In the genomic region with DNA sequence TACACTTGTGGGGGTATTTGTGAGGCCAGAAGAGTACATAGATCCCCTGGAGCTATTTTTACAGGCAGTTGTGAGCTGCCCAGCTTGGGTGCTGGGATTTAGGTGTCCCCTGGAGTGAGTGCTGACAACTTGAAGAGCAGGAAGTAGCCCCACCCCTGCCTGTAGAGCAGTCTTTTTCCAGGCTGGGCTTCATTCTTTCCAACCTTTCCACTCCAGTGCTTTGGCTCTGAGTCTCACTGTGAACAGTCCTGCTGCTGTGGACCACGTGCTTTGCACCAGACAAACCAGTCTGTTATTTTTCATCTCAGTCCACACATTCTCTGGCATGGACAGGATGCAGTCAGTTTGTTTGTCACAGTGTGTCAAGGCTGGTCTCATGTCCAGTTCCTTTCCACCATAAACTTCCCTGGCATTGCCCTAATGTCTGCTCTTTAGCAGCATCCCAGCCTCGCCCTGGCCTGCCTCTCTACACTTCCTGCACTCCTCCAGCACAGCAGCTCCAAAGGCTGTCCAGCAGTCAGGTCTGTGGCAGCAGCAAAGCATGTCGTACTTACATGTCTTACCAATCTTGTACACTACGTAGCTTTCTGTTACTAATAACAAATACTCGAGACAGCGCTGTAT, we compare ENCODE assay signal across 31 mouse cellular contexts. TPM values are rescaled to one million over a fixed set of nuclear protein-coding genes. Genes with fewer than 3 reads are reported as not detected.
DNase-seq lines count a peak whose midpoint lies in the region; ATAC-seq lines count a peak whose summit lies in the region.
"Had no signal": no experiment of that assay in that cellular context is flagged by ENCODE, and none has a peak within 500 bp of the region (broad histone marks: within the 10 kb centered on the region; RNA-seq: fewer than 3 reads in every experiment).

No protein-coding gene starts in this region.

- H3K4me3 ChIP-seq in heart, embryonic 13.5 days = no peak overlapping the region
- H3K4me3 ChIP-seq: embryonic facial prominence, embryonic 13.5 days; erythroblast, embryonic 14.5 days; forebrain, embryonic 12.5 days; hindbrain, embryonic 10.5 days; intestine, embryonic 15.5 days; limb, embryonic 13.5 days; liver, embryonic 12.5 days; neural tube, embryonic 15.5 days had no signal

- H3K27me3 ChIP-seq in heart, embryonic 13.5 days (replicated peaks) = no peaks in the 10 kb centered on the region
- H3K27me3 ChIP-seq: embryonic facial prominence, embryonic 13.5 days; forebrain, embryonic 12.5 days; intestine, embryonic 15.5 days; limb, embryonic 13.5 days; liver, embryonic 12.5 days; neural tube, embryonic 15.5 days had no signal

- peaks cover 15% of the 10 kb centered on the region for H3K4me1 ChIP-seq in heart, embryonic 13.5 days
- H3K4me1 ChIP-seq: embryonic facial prominence, embryonic 13.5 days; forebrain, embryonic 12.5 days; hindbrain, embryonic 10.5 days; intestine, embryonic 15.5 days; limb, embryonic 13.5 days; neural tube, embryonic 15.5 days had no signal

- no peak overlapping the region for H3K9ac ChIP-seq in heart, embryonic 13.5 days
- H3K9ac ChIP-seq: embryonic facial prominence, embryonic 13.5 days; forebrain, embryonic 12.5 days; intestine, embryonic 15.5 days; limb, embryonic 13.5 days; liver, embryonic 12.5 days; neural tube, embryonic 15.5 days had no signal

- ATAC-seq in cerebellum, adult (ENCODE audit: insufficient number of reproducible peaks, low FRiP score, low TSS enrichment) = no peak
- peak; percentile 63 for ATAC-seq in heart, embryonic 13.5 days (ENCODE audit: extremely low read depth, insufficient number of reproducible peaks, low FRiP score, low TSS enrichment)
- ATAC-seq: hindbrain, embryonic 16.5 days; intestine, embryonic 15.5 days; liver, embryonic 12.5 days had no signal

- peak overlapping the region; percentile 69 for H3K27ac ChIP-seq in heart, embryonic 13.5 days (replicated peaks)
- H3K27ac ChIP-seq: embryonic facial prominence, embryonic 13.5 days; forebrain, embryonic 12.5 days; hindbrain, embryonic 10.5 days; intestine, embryonic 15.5 days; limb, embryonic 13.5 days; liver, embryonic 12.5 days; neural tube, embryonic 15.5 days had no signal

- peak; percentile 42 to 46 for DNase-seq in cerebellum, postnatal 10 days
- DNase-seq in heart, postnatal 36 days = no peak
- peak; percentile 26 for DNase-seq in R1 (ENCODE audit: low read depth, low spot score)
- peak; percentile 73 for DNase-seq in kidney, adult 9 months
- DNase-seq in left cerebral cortex, postnatal 36 days (ENCODE audit: low spot score in 2 of 2) = no peak
- no peak for DNase-seq in urinary bladder, adult 18-20 months (ENCODE audit: low spot score in 2 of 2)
- DNase-seq: adrenal gland, postnatal 25 days; cerebellum, adult 11-12 months; embryo, embryonic 11 days; gastrocnemius, postnatal 36 days; lung, adult 18-20 months; lung, postnatal 10 days; right cerebral cortex, adult 18-20 months; right cerebral cortex, postnatal 4 days; thymus, postnatal 25 days had no signal

- H3K36me3 ChIP-seq in heart, embryonic 13.5 days = peaks cover 58% of the 10 kb centered on the region

- H3K9me3 ChIP-seq in heart, embryonic 13.5 days = no peaks in the 10 kb centered on the region
- H3K9me3 ChIP-seq: embryonic facial prominence, embryonic 13.5 days; forebrain, embryonic 12.5 days; hindbrain, embryonic 10.5 days; intestine, embryonic 15.5 days; limb, embryonic 13.5 days; liver, embryonic 12.5 days; neural tube, embryonic 15.5 days had no signal

- intact Hi-C loops in heart, postnatal 36 days (cut with DNase I) = no loop called here
- intact Hi-C loops in left cerebral cortex, postnatal 36 days (cut with DNase I) = no loop called here

- 64% methylated on average over 6 of the region's 6 CpGs for WGBS in heart, embryonic 13.5 days

- H3K4me2 ChIP-seq in heart, embryonic 13.5 days = no peak overlapping the region
- H3K4me2 ChIP-seq: embryonic facial prominence, embryonic 13.5 days; forebrain, embryonic 12.5 days; intestine, embryonic 15.5 days; limb, embryonic 13.5 days; liver, embryonic 12.5 days; midbrain, embryonic 11.5 days; neural tube, embryonic 15.5 days had no signal

RNA-seq across cellular contexts. Expression of gene Aqp8, which starts 36.8 kb away (rescaled TPM):
- 1.9 and 3.4 TPM in 2 replicates for polyA plus RNA-seq in heart, embryonic 13.5 days (2015; fragmentation: Nextera tagmentation; extraction: Ambion mirVana)
- total RNA-seq in heart, postnatal 36 days (2021) = 1 to 10 TPM; 3.5 to 5.5 TPM
- not detected for total RNA-seq in left cerebral cortex, postnatal 36 days (2021)
- total RNA-seq: adrenal gland, postnatal 25 days; gastrocnemius, postnatal 36 days; layer of hippocampus, postnatal 14 days; left cerebral cortex, postnatal 10 days; megakaryocyte progenitor cell, adult 5-6 weeks had no signal
- polyA plus RNA-seq: embryonic facial prominence, embryonic 13.5 days; erythroblast, embryonic 14.5 days; hindbrain, embryonic 16.5 days; limb, embryonic 13.5 days; neural tube, embryonic 15.5 days; stomach, embryonic 14.5 days had no signal

RNA-seq across cellular contexts. Expression of gene Arhgap17, which starts 55.5 kb away (rescaled TPM):
- polyA plus RNA-seq in heart, embryonic 13.5 days (2015; fragmentation: Nextera tagmentation; extraction: Ambion mirVana) = 16.3 and 17.5 TPM in 2 replicates
- 10 to 100 TPM; 18.5 to 20.7 TPM for total RNA-seq in heart, postnatal 36 days (2021)
- total RNA-seq in left cerebral cortex, postnatal 36 days (2021) = 10 to 100 TPM; 11.6 to 18.0 TPM

RNA-seq across cellular contexts. Expression of gene Lcmt1, which starts 55.7 kb away (rescaled TPM):
- 36.7 and 37.3 TPM in 2 replicates for polyA plus RNA-seq in heart, embryonic 13.5 days (2015; fragmentation: Nextera tagmentation; extraction: Ambion mirVana)
- total RNA-seq in heart, postnatal 36 days (2021) = 10 to 100 TPM; 19.3 to 24.8 TPM
- 10 to 100 TPM; 79.2 to 89.2 TPM for total RNA-seq in left cerebral cortex, postnatal 36 days (2021)

Comparison
In these comparisons a context has a peak if more than half of its experiments do, and no peak if none do; other contexts are left out.
1. DNase-seq: peak in cerebellum, postnatal 10 days (2 of 2), R1 (single experiment) and kidney, adult 9 months (single experiment); none in heart, postnatal 36 days (0 of 2), left cerebral cortex, postnatal 36 days (0 of 2) and urinary bladder, adult 18-20 months (0 of 2).
2. RNA of gene Aqp8, which starts 36.8 kb away (total RNA-seq): 3.5 to 5.5 TPM in heart, postnatal 36 days; not detected in left cerebral cortex, postnatal 36 days; every median in the first group is over 4 times any median in the second.